Mouse (Mus musculus): ENCODE data around the gene Shf. TPM values are rescaled to one million over a fixed set of nuclear protein-coding genes. Genes with fewer than 3 reads are reported as not detected.

The Shf gene
- polyA plus RNA-seq (2017; shearing (Covaris generic)), result 0.41 TPM

GRCm38 (mm10) chr2:122368995-122369739 lies at the start of gene Shf:
Shf (minus strand) TSS chr2:122369162.

GRCm38 (mm10) chr2:122315372-122315771 lies 53.6 kb downstream of the Shf start, which contains the start of gene Duox1:
Duox1 (plus strand) TSS chr2:122315672.

GRCm38 (mm10) chr2:122313536-122313935 lies 55.4 kb downstream of the Shf start, which contains the start of gene Duoxa1:
Duoxa1 (minus strand) TSS chr2:122313730.

Other genes with a start within 250 kb of the Shf start
- gene B2m, start 221.5 kb downstream of the Shf start, polyA plus RNA-seq (2017; shearing (Covaris generic)), result 7,957 TPM
- gene Trim69, start 208.5 kb downstream of the Shf start, polyA plus RNA-seq (2017; shearing (Covaris generic)), result 0.21 TPM
- gene Patl2, start 183.0 kb downstream of the Shf start, polyA plus RNA-seq (2017; shearing (Covaris generic)), result 1.6 TPM
- not detected for gene Terb2, start 182.9 kb downstream of the Shf start, polyA plus RNA-seq (2017; shearing (Covaris generic))
- gene Sord, start 134.4 kb downstream of the Shf start, polyA plus RNA-seq (2017; shearing (Covaris generic)), result 3.9 TPM
- gene Duox2, start 70.7 kb downstream of the Shf start, polyA plus RNA-seq (2017; shearing (Covaris generic)), result not detected
- gene Duoxa2, start 70.3 kb downstream of the Shf start, polyA plus RNA-seq (2017; shearing (Covaris generic)), result not detected
- gene Duoxa1, start 55.4 kb downstream of the Shf start, polyA plus RNA-seq (2017; shearing (Covaris generic)), result not detected
- not detected for gene Duox1, start 53.5 kb downstream of the Shf start, polyA plus RNA-seq (2017; shearing (Covaris generic))
- gene Slc28a2, start 57.3 kb upstream of the Shf start, polyA plus RNA-seq (2017; shearing (Covaris generic)), result 253 TPM
- 73.4 TPM for gene Gm14085, start 115.8 kb upstream of the Shf start, polyA plus RNA-seq (2017; shearing (Covaris generic))
- 0.51 TPM for gene Gatm, start 242.1 kb upstream of the Shf start, polyA plus RNA-seq (2017; shearing (Covaris generic))

Data from CD4-positive, CD25-positive, alpha-beta regulatory T cell, adult 9 weeks (primary cell).